Mouse (Mus musculus) brain, embryonic 14.5 days (tissue): Measurements from ENCODE around the gene Rprd2.

Experiments used
- CTCF ChIP-seq: fragments of 200-500 bp; IDR thresholded peaks from 2 replicates; pipeline ENCODE4 v1.5.1; 2012; ENCODE audit warnings: inconsistent platforms, mild to moderate bottlenecking, moderate library complexity, borderline replicate concordance; ENCODE audit not compliant: insufficient read depth, insufficient read length; ENCODE audit errors: extremely low read depth
- POLR2A ChIP-seq: fragments of 200-500 bp; IDR thresholded peaks from 2 replicates; pipeline ENCODE4 v1.6.1; 2012; ENCODE audit warnings: mild to moderate bottlenecking, inconsistent platforms, borderline replicate concordance; ENCODE audit not compliant: poor library complexity, insufficient read depth, insufficient read length, severe bottlenecking; ENCODE audit errors: extremely low read depth

GRCm38 (mm10) chr3:95731802-95732201 is 86.9 kb downstream of the Rprd2 start:
- no peak for TF ChIP-seq CTCF
- TF ChIP-seq POLR2A: no peak
